Mouse (Mus musculus) bone marrow, adult 2 months (tissue): ENCODE measurements around the gene Nova2. TPM values are rescaled to one million over a fixed set of nuclear protein-coding genes. Genes with fewer than 3 reads are reported as not detected.

ENCODE experiments used
- H3K27ac ChIP-seq: fragments of 200-500 bp; 2 replicates; pipeline ENCODE4 v1.5.1; 2012; ENCODE audit warnings: low read depth, mild to moderate bottlenecking, control low read depth, inconsistent platforms, low read length; ENCODE audit not compliant: control insufficient read depth, poor library complexity, insufficient read depth
- H3K4me1 ChIP-seq: fragments of 200-500 bp; 2 replicates; pipeline ENCODE4 v1.6.1; 2011; ENCODE audit warnings: low read length; ENCODE audit not compliant: control insufficient read depth, insufficient read depth
- H3K4me3 ChIP-seq: fragments of 200-500 bp; replicated peaks from 2 replicates; pipeline ENCODE3; 2011; ENCODE audit warnings: mild to moderate bottlenecking, low read depth, low read length, control low read depth; ENCODE audit not compliant: control insufficient read depth
- CTCF ChIP-seq: fragments of 200-500 bp; IDR thresholded peaks from 2 replicates; pipeline ENCODE4 v1.5.1; 2011; ENCODE audit warnings: low read length, control low read depth; ENCODE audit not compliant: control insufficient read depth, insufficient read depth
- POLR2A ChIP-seq: fragments of 200-500 bp; IDR thresholded peaks from 2 replicates; pipeline ENCODE4 v1.6.1; 2011; ENCODE audit warnings: low read depth, mild to moderate bottlenecking, control low read depth, low read length, borderline replicate concordance; ENCODE audit not compliant: control insufficient read depth
- WGBS: fragments of 180-500 bp; shearing (Covaris S2); methylation state at CpG from one replicate; pipeline ENCODE4 v1.1.7; 2018; 5-methylcytosine and 5-hydroxymethylcytosine counted together
- polyA plus RNA-seq: library from polyadenylated mRNA; stranded (reverse); fragments of >200 nt; gene quantifications from 2 replicates; pipeline ENCODE4 v1.2.4, GENCODE M21; 2011; ENCODE audit warnings: low replicate concordance; ENCODE audit not compliant: missing spikeins, insufficient read depth, insufficient read length

Nova2 gene
- polyA plus RNA-seq, 1 experiment = 0.35 TPM

DNA sequence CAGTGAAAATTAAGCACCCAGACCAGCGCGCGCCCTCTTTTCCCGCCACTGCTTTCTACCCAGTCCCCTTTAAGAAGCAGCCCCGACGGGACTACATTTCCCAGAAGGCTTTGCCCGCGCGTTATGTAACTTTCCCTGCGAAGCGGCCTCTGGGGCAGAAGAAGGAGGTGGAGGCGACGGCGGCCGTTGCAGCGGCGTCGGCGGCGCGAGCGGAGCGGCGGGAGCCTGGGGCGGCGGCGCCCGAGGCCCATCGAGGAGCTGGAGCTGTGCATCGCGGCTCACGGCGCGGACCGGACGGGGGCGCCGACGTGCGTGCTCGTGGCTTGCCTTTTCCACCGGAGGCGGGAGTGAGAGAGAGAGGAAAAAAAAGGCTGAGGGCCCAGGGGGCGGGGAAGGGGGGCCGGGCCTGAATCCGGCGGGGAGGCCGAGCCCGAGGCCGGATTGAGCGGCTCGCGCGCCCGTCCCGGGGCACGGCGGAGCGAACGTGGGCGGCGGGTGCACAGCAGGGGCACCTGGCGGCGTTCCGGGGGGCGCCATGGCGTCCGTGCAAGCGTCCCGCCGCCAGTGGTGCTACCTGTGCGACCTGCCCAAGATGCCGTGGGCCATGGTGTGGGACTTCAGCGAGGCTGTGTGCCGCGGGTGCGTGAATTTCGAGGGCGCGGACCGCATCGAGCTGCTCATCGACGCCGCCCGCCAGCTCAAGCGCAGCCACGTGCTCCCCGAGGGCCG lies 78.4 kb downstream of the Nova2 start, which contains the start of gene Irf2bp1:
Irf2bp1 (plus strand) TSS at position 143 of the 729 bp plus-strand sequence.
- peak within 1 kb of the TSS; percentile 82 for H3K4me3 ChIP-seq
- under 1% methylated on average over 86 of the region's 90 CpGs for WGBS

DNA sequence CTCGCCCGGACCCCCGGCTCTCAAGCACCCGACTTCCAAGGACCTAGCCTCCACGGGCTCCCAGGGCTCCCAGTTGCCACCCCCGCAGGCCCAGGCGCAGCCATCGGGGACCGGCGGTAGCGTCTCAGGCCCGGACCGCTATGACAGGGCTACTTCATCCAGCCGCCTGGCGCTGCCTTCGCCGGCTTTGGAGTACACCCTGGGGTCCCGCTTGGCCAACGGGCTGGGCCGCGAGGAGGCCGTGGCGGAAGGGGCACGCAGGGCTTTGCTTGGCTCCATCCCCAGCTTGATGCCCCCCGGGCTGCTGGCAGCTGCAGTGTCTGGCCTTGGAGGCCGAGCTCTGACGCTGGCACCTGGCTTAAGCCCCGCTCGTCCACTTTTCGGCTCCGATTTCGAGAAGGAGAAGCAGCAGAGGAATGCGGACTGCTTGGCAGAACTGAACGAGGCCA lies 79.0 kb downstream of the Nova2 start:
- Histone ChIP-seq H3K4me3 (peak overlapping the region; percentile 82), H3K27ac (peak overlapping the region; percentile 90; the same call in 1 of the 2 replicates), H3K4me1 (no peaks in the 10 kb centered on the region; the same call in 1 of the 2 replicates)
- TF ChIP-seq POLR2A (no peak), CTCF (no peak)
- 18% methylated on average over 34 of the region's 34 CpGs for WGBS

More for the DNA sequence above, 78.4 kb downstream of the Nova2 start, which contains the start of gene Irf2bp1:
- peak; percentile 81; the same call in 1 of the 2 replicates for TF ChIP-seq POLR2A
- TF ChIP-seq CTCF = no peak
- peak within 1 kb of the TSS; percentile 90 for H3K27ac ChIP-seq
- H3K4me1 ChIP-seq = no peaks in the 10 kb centered on the region; the same call in 1 of the 2 replicates

DNA sequence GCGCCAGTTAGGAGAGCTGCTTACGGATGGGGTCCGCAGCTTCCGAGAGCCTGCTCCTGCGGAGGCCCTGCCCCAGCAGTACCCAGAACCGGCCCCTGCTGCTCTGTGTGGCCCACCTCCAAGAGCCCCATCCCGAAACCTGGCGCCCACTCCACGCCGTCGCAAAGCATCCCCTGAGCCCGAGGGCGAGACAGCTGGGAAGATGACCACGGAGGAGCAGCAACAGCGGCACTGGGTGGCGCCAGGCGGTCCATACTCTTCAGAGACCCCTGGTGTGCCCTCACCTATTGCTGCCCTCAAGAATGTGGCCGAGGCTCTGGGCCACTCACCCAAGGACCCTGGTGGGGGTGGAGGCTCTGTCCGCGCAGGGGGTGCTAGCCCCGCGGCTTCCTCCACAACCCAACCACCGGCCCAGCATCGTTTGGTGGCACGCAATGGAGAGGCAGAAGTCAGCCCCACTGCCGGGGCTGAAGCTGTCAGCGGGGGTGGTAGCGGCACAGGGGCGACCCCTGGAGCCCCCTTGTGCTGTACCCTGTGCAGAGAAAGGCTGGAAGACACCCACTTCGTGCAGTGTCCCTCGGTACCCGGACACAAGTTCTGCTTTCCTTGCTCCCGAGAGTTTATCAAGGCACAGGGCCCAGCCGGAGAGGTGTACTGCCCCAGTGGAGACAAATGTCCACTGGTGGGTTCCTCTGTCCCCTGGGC lies 79.9 kb downstream of the Nova2 start:
- H3K27ac ChIP-seq = no peak overlapping the region
- WGBS = 87% methylated on average over 34 of the region's 34 CpGs
- TF ChIP-seq CTCF = no peak
- no peak overlapping the region for H3K4me3 ChIP-seq
- H3K4me1 ChIP-seq = no peaks in the 10 kb centered on the region; the same call in 1 of the 2 replicates

GRCm38 (mm10) chr7:19006476-19006875 lies 80.8 kb downstream of the Nova2 start:
- 2% methylated on average over 12 of the region's 12 CpGs for WGBS
- TF ChIP-seq POLR2A (no peak), CTCF (peak; percentile 98)
- Histone ChIP-seq H3K27ac (no peak overlapping the region), H3K4me3 (no peak overlapping the region), H3K4me1 (no peaks in the 10 kb centered on the region; the same call in 1 of the 2 replicates)

GRCm38 (mm10) chr7:19007026-19007977 lies 81.6 kb downstream of the Nova2 start:
- Histone ChIP-seq H3K27ac (no peak overlapping the region), H3K4me1 (no peaks in the 10 kb centered on the region; the same call in 1 of the 2 replicates), H3K4me3 (no peak overlapping the region)
- TF ChIP-seq POLR2A (no peak), CTCF (no peak)
- WGBS = 75% methylated on average over 13 of the region's 13 CpGs

DNA sequence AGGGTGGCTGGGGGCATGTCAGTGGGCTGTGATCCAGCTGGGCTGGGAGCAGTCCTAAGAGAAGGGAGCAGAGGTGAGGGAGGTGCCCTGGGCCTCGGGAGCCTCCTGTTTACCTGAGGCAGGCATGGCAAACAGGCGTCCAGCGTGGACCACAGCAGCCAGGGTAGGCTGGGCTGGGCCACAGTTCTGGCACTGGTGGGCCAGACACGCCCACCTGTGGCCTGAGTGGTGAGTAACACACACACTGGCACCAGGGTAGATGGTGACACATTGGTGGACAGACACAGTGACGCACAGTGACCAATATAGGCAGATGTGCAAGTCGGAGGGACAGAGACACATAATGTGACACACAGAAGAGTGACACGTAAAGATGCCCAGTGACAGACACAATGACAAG lies 84.9 kb downstream of the Nova2 start:
- TF ChIP-seq CTCF (no peak), POLR2A (no peak)
- H3K27ac ChIP-seq = no peak overlapping the region
- H3K4me1 ChIP-seq = no peaks in the 10 kb centered on the region; the same call in 1 of the 2 replicates
- 75% methylated on average over 7 of the region's 7 CpGs for WGBS
- H3K4me3 ChIP-seq = no peak overlapping the region

GRCm38 (mm10) chr7:19012025-19012621 lies 86.4 kb downstream of the Nova2 start:
- Histone ChIP-seq H3K4me1 (no peaks in the 10 kb centered on the region; the same call in 1 of the 2 replicates), H3K27ac (no peak overlapping the region), H3K4me3 (no peak overlapping the region)
- no peak for TF ChIP-seq CTCF
- no peak for TF ChIP-seq POLR2A
- WGBS = 2% methylated on average over 31 of the region's 31 CpGs
